Mouse (Mus musculus) midbrain, embryonic 10.5 days (tissue): ENCODE data around the gene Lce3b. TPM values are rescaled to one million over a fixed set of nuclear protein-coding genes. Genes with fewer than 3 reads are reported as not detected.

Source experiments
- DNase-seq: peaks from one replicate; pipeline ENCODE4 v3.0.0-alpha.2; 2017; ENCODE audit warnings: low spot score
- H3K27ac ChIP-seq: fragments of 300-500 bp; sonication (generic); replicated peaks from 2 replicates; pipeline ENCODE4 v1.5.1; 2016; ENCODE audit warnings: mild to moderate bottlenecking
- H3K27me3 ChIP-seq: fragments of 300-500 bp; sonication (generic); 2 replicates; pipeline ENCODE4 v1.6.1; 2016; ENCODE audit warnings: low read depth, mild to moderate bottlenecking; ENCODE audit not compliant: poor library complexity, severe bottlenecking
- H3K36me3 ChIP-seq: fragments of 300-500 bp; sonication (generic); 2 replicates; pipeline ENCODE4 v1.6.1; 2016; ENCODE audit warnings: mild to moderate bottlenecking, moderate library complexity
- H3K4me1 ChIP-seq: fragments of 300-500 bp; sonication (generic); 2 replicates; pipeline ENCODE4 v1.6.1; 2016
- H3K4me3 ChIP-seq: fragments of 300-500 bp; sonication (generic); 2 replicates; pipeline ENCODE4 v1.5.1; 2016; ENCODE audit warnings: mild to moderate bottlenecking, moderate library complexity
- H3K9me3 ChIP-seq: fragments of 300-500 bp; sonication (generic); replicated peaks from 2 replicates; pipeline ENCODE4 v1.6.1; 2016; ENCODE audit warnings: mild to moderate bottlenecking
- WGBS: fragments of 180-500 bp; shearing (Covaris S2); methylation state at CpG from one replicate; pipeline ENCODE4 v1.1.7; 2016; 5-methylcytosine and 5-hydroxymethylcytosine counted together
- polyA plus RNA-seq: library from polyadenylated mRNA; unstranded; fragments of >200 nt; fragmentation: Nextera tagmentation; extraction: Ambion mirVana; gene quantifications from 2 replicates; pipeline ENCODE4 v1.2.1, GENCODE M21; 2016

Gene Lce3b
- not detected in 2 replicates for polyA plus RNA-seq

GRCm38 (mm10) chr3:92932679-92933078 lies at the start of gene Lce3b:
TSS of gene Lce3b (plus strand) at chr3:92932979.
- DNase-seq: no peak
- H3K4me1 ChIP-seq: no peaks in the 10 kb centered on the region
- no peaks in the 10 kb centered on the region for H3K27me3 ChIP-seq
- no peak within 1 kb of the TSS for H3K4me3 ChIP-seq
- no peak within 1 kb of the TSS for H3K27ac ChIP-seq
- no peaks in the 10 kb centered on the region for H3K36me3 ChIP-seq
- H3K9me3 ChIP-seq: no peaks in the 10 kb centered on the region
- WGBS: 72% methylated on average over 2 of the region's 2 CpGs

GRCm38 (mm10) chr3:92894063-92894462 lies 38.7 kb upstream of the Lce3b start:
- 76% methylated on average over 3 of the region's 3 CpGs for WGBS
- no peak for DNase-seq
- Histone ChIP-seq H3K27me3 (no peaks in the 10 kb centered on the region), H3K9me3 (no peaks in the 10 kb centered on the region), H3K4me3 (no peak overlapping the region), H3K36me3 (no peaks in the 10 kb centered on the region), H3K27ac (no peak overlapping the region), H3K4me1 (no peaks in the 10 kb centered on the region)

- DNase-seq: no peak
- H3K4me3 ChIP-seq: no peak overlapping the region
- H3K9me3 ChIP-seq: no peaks in the 10 kb centered on the region
- no peaks in the 10 kb centered on the region for H3K4me1 ChIP-seq
- H3K36me3 ChIP-seq: no peaks in the 10 kb centered on the region
- no peaks in the 10 kb centered on the region for H3K27me3 ChIP-seq
- 71% methylated on average over 1 of the region's 1 CpGs for WGBS
- no peak overlapping the region for H3K27ac ChIP-seq
Observed at GRCm38 (mm10) chr3:92894489-92894888, 38.3 kb upstream of the Lce3b start.

DNA sequence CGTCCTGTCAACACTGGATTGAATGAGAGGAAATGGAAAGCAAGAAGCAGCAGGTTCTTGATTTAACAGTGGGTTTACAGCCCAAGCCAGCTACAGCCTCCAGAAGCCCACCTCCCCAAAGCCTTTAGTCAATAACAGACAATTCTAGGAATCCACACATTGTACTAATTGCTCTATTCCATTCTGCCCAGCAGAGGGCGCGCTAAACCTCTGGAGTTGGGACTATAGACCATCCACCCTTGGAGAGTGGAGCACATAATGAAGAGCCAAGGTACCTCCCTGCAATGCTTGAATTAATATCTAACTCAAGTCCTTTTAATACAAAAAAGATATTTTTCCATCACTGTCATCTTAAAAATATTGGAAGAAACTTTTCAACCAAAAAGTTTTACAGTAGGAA lies 29.8 kb upstream of the Lce3b start:
- no peaks in the 10 kb centered on the region for H3K27me3 ChIP-seq
- H3K27ac ChIP-seq: no peak overlapping the region
- peak; percentile 37 for DNase-seq
- H3K36me3 ChIP-seq: no peaks in the 10 kb centered on the region
- no peak overlapping the region for H3K4me3 ChIP-seq
- H3K9me3 ChIP-seq: no peaks in the 10 kb centered on the region
- no peaks in the 10 kb centered on the region for H3K4me1 ChIP-seq
- WGBS: 23% methylated on average over 3 of the region's 3 CpGs

- no peak for DNase-seq
- no peaks in the 10 kb centered on the region for H3K36me3 ChIP-seq
- 33% methylated on average over 4 of the region's 4 CpGs for WGBS
Observed at GRCm38 (mm10) chr3:92903640-92904039, 29.1 kb upstream of the Lce3b start.

GRCm38 (mm10) chr3:92905182-92905581 lies 27.6 kb upstream of the Lce3b start:
- DNase-seq: no peak
- WGBS: 67% methylated on average over 3 of the region's 3 CpGs
- no peaks in the 10 kb centered on the region for H3K9me3 ChIP-seq
- no peaks in the 10 kb centered on the region for H3K36me3 ChIP-seq
- no peak overlapping the region for H3K4me3 ChIP-seq
- no peaks in the 10 kb centered on the region for H3K27me3 ChIP-seq
- no peaks in the 10 kb centered on the region for H3K4me1 ChIP-seq
- no peak overlapping the region for H3K27ac ChIP-seq

More at GRCm38 (mm10) chr3:92903640-92904039, 29.1 kb upstream of the Lce3b start:
- Histone ChIP-seq H3K27me3 (no peaks in the 10 kb centered on the region), H3K9me3 (no peaks in the 10 kb centered on the region), H3K4me1 (no peaks in the 10 kb centered on the region), H3K4me3 (no peak overlapping the region), H3K27ac (no peak overlapping the region)

- peak; percentile 13 for DNase-seq
- Histone ChIP-seq H3K4me3 (no peak overlapping the region), H3K27me3 (no peaks in the 10 kb centered on the region), H3K9me3 (no peaks in the 10 kb centered on the region), H3K36me3 (no peaks in the 10 kb centered on the region), H3K27ac (no peak overlapping the region), H3K4me1 (no peaks in the 10 kb centered on the region)
- 27% methylated on average over 3 of the region's 4 CpGs for WGBS
Observed at GRCm38 (mm10) chr3:92907571-92907970, 25.2 kb upstream of the Lce3b start.

GRCm38 (mm10) chr3:92920364-92920763 lies 12.4 kb upstream of the Lce3b start:
- peak; percentile 19 for DNase-seq
- WGBS: 70% methylated on average over 4 of the region's 4 CpGs
- H3K27me3 ChIP-seq: no peaks in the 10 kb centered on the region

GRCm38 (mm10) chr3:92926130-92926529 lies 6.6 kb upstream of the Lce3b start, which contains the start of gene Lce3a:
TSS of gene Lce3a (minus strand) at chr3:92926230.
- H3K27ac ChIP-seq: no peak within 1 kb of the TSS
- WGBS: 74% methylated on average over 2 of the region's 2 CpGs

More at GRCm38 (mm10) chr3:92920364-92920763, 12.4 kb upstream of the Lce3b start:
- Histone ChIP-seq H3K27ac (no peak overlapping the region), H3K4me1 (peaks cover 8% of the 10 kb centered on the region), H3K4me3 (no peak overlapping the region), H3K9me3 (no peaks in the 10 kb centered on the region), H3K36me3 (no peaks in the 10 kb centered on the region)

GRCm38 (mm10) chr3:92944186-92944585 lies 11.4 kb downstream of the Lce3b start, which contains the start of gene Lce3c:
TSS of gene Lce3c (plus strand) at chr3:92944486.
- no peaks in the 10 kb centered on the region for H3K27me3 ChIP-seq
- H3K4me3 ChIP-seq: no peak within 1 kb of the TSS
- no peaks in the 10 kb centered on the region for H3K36me3 ChIP-seq
- WGBS: 91% methylated on average over 1 of the region's 1 CpGs
- no peaks in the 10 kb centered on the region for H3K9me3 ChIP-seq
- DNase-seq: no peak
- H3K4me1 ChIP-seq: no peaks in the 10 kb centered on the region
- no peak within 1 kb of the TSS for H3K27ac ChIP-seq

More at GRCm38 (mm10) chr3:92926130-92926529, 6.6 kb upstream of the Lce3b start, which contains the start of gene Lce3a:
- H3K36me3 ChIP-seq: no peaks in the 10 kb centered on the region
- no peak within 1 kb of the TSS for H3K4me3 ChIP-seq
- H3K27me3 ChIP-seq: no peaks in the 10 kb centered on the region
- DNase-seq: no peak
- no peaks in the 10 kb centered on the region for H3K9me3 ChIP-seq
- no peaks in the 10 kb centered on the region for H3K4me1 ChIP-seq

DNA sequence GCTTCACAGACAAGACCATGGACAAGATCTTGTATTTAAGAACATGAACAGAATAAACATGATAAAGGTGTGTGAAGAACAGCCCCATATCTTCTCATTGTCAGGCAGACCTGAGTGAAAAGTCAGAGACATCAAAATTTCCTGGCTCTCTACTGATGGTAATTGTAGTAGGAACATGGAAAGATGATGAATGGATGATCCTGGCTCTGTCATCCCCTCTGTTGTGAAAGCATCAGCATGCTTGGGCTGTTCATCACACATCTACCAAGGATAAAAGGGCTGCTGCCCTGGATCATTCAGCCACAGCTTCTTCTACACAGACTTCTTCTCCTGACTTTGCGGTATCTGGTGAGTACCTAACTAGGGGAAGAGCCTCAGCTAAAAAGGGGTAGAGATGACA lies 24.3 kb downstream of the Lce3b start, which contains the start of gene Lce3d:
Gene Lce3d (plus strand): TSS at position 301 of the 400 bp plus-strand sequence.
- no peak within 1 kb of the TSS for H3K4me3 ChIP-seq
- H3K4me1 ChIP-seq: no peaks in the 10 kb centered on the region
- H3K27ac ChIP-seq: no peak within 1 kb of the TSS
- DNase-seq: no peak
- no peaks in the 10 kb centered on the region for H3K27me3 ChIP-seq
- no peaks in the 10 kb centered on the region for H3K36me3 ChIP-seq
- no peaks in the 10 kb centered on the region for H3K9me3 ChIP-seq
- WGBS: 94% methylated on average over 1 of the region's 1 CpGs

GRCm38 (mm10) chr3:92966761-92967160 lies 34.0 kb downstream of the Lce3b start, which contains the start of gene Lce3e:
TSS of gene Lce3e (plus strand) at chr3:92967061.
- no peak within 1 kb of the TSS for H3K27ac ChIP-seq
- no peaks in the 10 kb centered on the region for H3K9me3 ChIP-seq
- H3K27me3 ChIP-seq: no peaks in the 10 kb centered on the region
- WGBS: 91% methylated on average over 2 of the region's 2 CpGs
- DNase-seq: no peak
- no peak within 1 kb of the TSS for H3K4me3 ChIP-seq
- no peaks in the 10 kb centered on the region for H3K4me1 ChIP-seq
- no peaks in the 10 kb centered on the region for H3K36me3 ChIP-seq

GRCm38 (mm10) chr3:92978484-92978883 lies 45.7 kb downstream of the Lce3b start:
- 71% methylated on average over 2 of the region's 2 CpGs for WGBS
- DNase-seq: no peak

More at GRCm38 (mm10) chr3:92978484-92978883, 45.7 kb downstream of the Lce3b start:
- Histone ChIP-seq H3K27me3 (no peaks in the 10 kb centered on the region), H3K4me1 (no peaks in the 10 kb centered on the region), H3K36me3 (no peaks in the 10 kb centered on the region), H3K9me3 (no peaks in the 10 kb centered on the region), H3K27ac (no peak overlapping the region), H3K4me3 (no peak overlapping the region)
